Mouse (Mus musculus): ENCODE measurements around the gene Dusp8.
"Not testable (repeated sequence)": the region's sequence is repeated elsewhere in the genome, so short reads cannot be mapped to it uniquely, and the experiment has no call there.

The Dusp8 gene

GRCm38 (mm10) chr7:142095183-142095931 is at the start of gene Dusp8:
Gene Dusp8, minus strand, starts transcription at chr7:142095843.
- DNase-seq (ENCODE audit: low spot score), result peak; percentile 91

GRCm38 (mm10) chr7:142144507-142144906 is 48.9 kb upstream of the Dusp8 start, which contains the start of gene Gm45337:
Gene Gm45337, minus strand, starts transcription at chr7:142144607.
- no peak for DNase-seq (ENCODE audit: low spot score)

- DNase-seq (ENCODE audit: low spot score), result not testable (repeated sequence)
Measured at GRCm38 (mm10) chr7:142143506-142144010, 47.9 kb upstream of the Dusp8 start.

- no peak for DNase-seq (ENCODE audit: low spot score)
Measured at GRCm38 (mm10) chr7:142140696-142141095, 45.1 kb upstream of the Dusp8 start.

- not testable (repeated sequence) for DNase-seq (ENCODE audit: low spot score)
Measured at GRCm38 (mm10) chr7:142135934-142136333, 40.3 kb upstream of the Dusp8 start, which contains the start of gene Gm39115. Gene Gm39115, minus strand, starts transcription at chr7:142136034.

GRCm38 (mm10) chr7:142134206-142134995 is 38.8 kb upstream of the Dusp8 start:
- peak; percentile 28 for DNase-seq (ENCODE audit: low spot score)

GRCm38 (mm10) chr7:142128843-142129242 is 33.2 kb upstream of the Dusp8 start:
- DNase-seq (ENCODE audit: low spot score), result no peak

GRCm38 (mm10) chr7:142120629-142121028 is 25.0 kb upstream of the Dusp8 start, which contains the start of gene Gm45618:
Gene Gm45618, minus strand, starts transcription at chr7:142120729.
- DNase-seq (ENCODE audit: low spot score), result not testable (repeated sequence)

GRCm38 (mm10) chr7:142119632-142120031 is 24.0 kb upstream of the Dusp8 start:
- DNase-seq (ENCODE audit: low spot score), result peak; percentile 62

GRCm38 (mm10) chr7:142104747-142105146 is 9.1 kb upstream of the Dusp8 start:
- no peak for DNase-seq (ENCODE audit: low spot score)

GRCm38 (mm10) chr7:142097776-142098175 is 2.1 kb upstream of the Dusp8 start:
- DNase-seq (ENCODE audit: low spot score), result peak; percentile 94

GRCm38 (mm10) chr7:142096701-142097100 is 1.1 kb upstream of the Dusp8 start:
- no peak for DNase-seq (ENCODE audit: low spot score)

GRCm38 (mm10) chr7:142094301-142095143 is 1.1 kb downstream of the Dusp8 start:
- no peak for DNase-seq (ENCODE audit: low spot score)

GRCm38 (mm10) chr7:142093696-142094240 is 1.9 kb downstream of the Dusp8 start:
- no peak for DNase-seq (ENCODE audit: low spot score)

GRCm38 (mm10) chr7:142092991-142093390 is 2.7 kb downstream of the Dusp8 start:
- DNase-seq (ENCODE audit: low spot score), result no peak

- DNase-seq (ENCODE audit: low spot score), result no peak
Measured at GRCm38 (mm10) chr7:142091848-142092247, 3.8 kb downstream of the Dusp8 start.

GRCm38 (mm10) chr7:142089648-142090447 is 5.8 kb downstream of the Dusp8 start:
- no peak for DNase-seq (ENCODE audit: low spot score)

GRCm38 (mm10) chr7:142088886-142089285 is 6.8 kb downstream of the Dusp8 start:
- peak; percentile 82 for DNase-seq (ENCODE audit: low spot score)

GRCm38 (mm10) chr7:142087069-142087652 is 8.5 kb downstream of the Dusp8 start:
- DNase-seq (ENCODE audit: low spot score), result peak; percentile 3

Data from embryo, embryonic 10 days (tissue).